Mouse (Mus musculus) gastrocnemius, postnatal 14 days (tissue): ENCODE data around the gene Coro2b. TPM values are rescaled to one million over a fixed set of nuclear protein-coding genes. Genes with fewer than 3 reads are reported as not detected.

Experiments
- DNase-seq: peaks from one replicate; pipeline ENCODE4 v3.0.0; 2021; ENCODE audit warnings: mixed read lengths
- intact Hi-C: fragments of 180-260 bp; cut with DNase I; formaldehyde crosslinking; loops from one replicate; pipeline ENCODE4 v1.15.1; 2025; ENCODE audit warnings: low total_unique reads
- total RNA-seq, 2 experiments: library from RNA; stranded (reverse); gene quantifications; 2 replicates each; pipeline ENCODE4 v1.2.3; 2021

The Coro2b gene
- total RNA-seq, 2 experiments from 2014 or later = 8.2 to 11.4 TPM

DNA sequence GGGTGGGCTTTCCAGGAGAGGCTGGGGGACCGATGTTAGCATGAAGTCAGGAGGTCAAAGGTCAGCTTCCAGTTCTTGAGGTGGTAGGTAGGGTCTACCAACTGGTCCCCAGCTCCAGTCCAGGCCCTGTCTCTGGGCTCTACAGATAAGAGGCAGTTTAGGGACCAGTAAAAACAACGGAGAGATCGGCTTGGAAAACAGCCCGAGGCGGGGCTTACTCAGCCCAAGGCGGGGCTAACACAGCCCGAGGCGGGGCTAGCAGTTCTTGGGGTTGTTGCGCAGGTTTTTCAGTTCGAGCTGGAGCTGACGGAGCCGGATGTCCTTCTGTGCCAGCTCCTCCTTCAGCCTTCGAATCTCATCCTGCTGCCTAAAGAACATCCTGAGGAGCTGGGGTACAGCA is 115.8 kb downstream of the Coro2b start:
- intact Hi-C loops = no loop called here
- DNase-seq = peak; percentile 76

DNA sequence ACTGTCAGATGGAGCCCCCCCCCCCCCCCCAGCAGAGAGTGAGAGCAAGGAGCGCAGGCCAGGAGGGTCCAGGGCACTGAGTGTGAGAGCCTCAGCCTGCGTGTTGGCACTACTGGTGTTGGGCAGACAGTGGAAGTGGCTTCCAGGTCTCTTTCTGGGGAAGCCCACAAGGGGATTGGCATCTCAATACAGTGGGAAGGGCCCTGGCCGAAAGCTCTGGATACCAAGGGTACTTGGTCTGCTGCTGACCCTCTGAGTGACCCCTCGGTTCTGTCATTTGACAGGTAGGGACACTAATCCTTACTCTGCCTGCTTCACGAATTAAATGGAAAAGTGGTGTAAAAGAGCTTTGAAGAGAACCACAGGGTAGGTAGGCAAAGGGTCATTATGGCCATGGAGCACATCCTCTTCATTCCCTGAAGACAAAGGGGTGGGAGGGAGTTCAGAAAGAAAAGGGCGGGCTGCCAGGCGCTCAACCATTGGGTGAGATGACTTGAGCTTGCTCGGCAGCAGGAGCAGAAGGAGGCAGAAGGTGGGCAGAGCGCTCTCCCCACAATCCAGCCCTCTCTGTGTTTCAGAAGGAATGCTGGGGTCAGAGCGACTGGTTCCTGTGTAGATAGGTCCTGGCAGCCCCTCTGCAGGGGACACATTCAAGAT is 116.5 kb downstream of the Coro2b start:
- intact Hi-C loops = no loop called here
- DNase-seq = peak; percentile 47

DNA sequence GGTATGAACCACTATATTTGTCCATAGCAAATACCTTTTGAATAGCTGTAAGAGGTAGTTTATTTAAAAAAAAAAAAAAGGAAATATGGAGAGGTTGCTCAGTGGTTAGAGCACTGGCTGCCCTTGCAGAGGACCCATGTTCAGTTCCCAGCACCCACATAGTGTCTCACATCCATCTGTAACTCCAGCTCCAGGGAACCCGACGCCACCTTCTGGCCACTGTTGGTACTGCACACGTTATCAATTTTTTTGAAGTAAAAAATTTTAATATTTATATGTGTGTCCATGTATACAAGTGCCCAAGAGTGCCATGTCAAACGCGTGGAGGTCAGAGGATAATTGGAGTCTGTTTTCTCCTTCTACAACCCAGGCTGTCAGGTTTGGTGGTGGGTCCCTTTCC is 118.1 kb downstream of the Coro2b start:
- no peak for DNase-seq
- intact Hi-C loops = no loop called here

DNA sequence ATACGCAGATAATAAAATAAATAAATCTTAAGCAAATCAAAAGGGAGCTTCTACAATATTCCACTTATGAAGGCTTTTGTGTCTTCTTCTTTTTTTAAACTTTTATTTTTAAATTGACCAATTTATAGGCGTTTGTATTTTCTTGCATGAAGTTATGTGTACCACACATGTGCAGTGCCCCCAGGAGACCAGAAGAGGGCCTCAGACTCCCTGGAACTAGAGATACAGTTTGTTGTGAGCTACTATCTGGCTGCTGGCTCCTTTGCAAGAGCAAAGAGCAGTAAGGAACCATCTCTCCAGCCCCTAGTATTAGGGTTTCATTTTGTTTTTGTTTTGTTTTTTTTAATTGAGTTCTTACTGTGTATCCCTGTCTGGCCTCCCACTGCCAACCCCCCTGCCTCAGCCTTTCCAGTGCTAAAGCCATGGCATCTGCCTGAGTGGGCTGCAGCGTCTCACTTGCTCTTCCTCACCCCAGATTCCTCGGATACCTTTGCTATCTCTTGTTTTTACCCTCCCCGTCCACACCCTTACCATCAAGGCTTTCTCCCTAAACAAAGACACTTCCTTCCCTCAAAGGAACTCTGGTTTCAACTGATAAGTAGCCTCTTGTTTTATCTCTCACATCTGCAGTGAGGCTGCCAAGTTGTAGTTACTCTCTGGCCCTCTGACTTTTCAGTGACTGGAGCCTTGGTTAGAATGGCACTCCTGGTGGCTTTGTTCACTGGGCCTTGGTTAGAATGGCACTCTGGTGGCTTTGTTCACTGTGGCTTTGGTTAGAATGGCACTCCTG is 129.3 kb downstream of the Coro2b start:
- intact Hi-C loops = no loop called here
- no peak for DNase-seq

DNA sequence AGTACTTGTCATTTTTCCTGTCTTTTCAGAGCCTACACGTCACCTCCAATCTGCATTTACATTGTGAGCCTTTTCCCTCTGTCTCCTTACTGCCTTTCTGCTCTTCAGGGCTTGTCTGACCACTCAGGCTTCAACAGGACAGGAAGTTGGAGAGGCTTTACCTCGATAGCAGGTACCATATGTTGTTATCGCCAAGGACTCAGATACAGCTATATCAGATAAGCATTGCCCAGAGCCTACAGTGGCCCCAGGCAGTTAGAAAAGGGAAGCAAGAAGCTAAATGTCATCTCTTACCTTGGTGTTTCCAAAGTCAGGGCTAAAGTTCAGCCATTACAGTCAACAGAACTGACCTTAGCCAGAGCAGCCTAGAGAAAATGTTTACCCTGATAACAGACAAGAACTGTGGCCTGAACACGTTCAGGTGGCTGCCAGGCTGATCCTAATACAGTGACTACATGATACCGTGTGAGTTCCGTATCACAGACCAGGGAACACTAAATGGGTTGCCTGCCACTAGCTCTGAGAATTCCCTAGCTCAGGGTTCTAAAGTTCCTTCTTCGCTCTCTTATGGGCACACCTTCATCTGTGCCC is 130.3 kb downstream of the Coro2b start:
- intact Hi-C loops = no loop called here
- no peak for DNase-seq

DNA sequence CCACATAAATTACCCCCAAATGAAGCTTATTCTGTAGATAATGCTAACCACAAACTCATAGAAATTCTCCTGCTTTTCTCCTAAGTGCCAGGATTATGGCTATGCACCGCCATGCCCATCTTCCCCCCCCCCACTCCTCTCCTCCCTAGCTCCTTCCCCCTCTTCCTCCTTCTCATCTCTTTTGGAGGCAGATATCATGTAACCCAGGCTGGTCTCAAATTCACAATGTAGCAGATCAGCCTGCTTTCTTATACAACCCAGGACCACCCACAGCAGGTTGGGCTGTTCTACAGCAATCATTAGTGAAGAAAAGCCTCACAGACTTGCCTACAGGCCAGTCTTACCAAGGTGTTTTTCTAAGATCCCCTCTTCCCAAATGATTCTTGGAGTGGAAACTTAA is 135.3 kb downstream of the Coro2b start:
- intact Hi-C loops = no loop called here
- no peak for DNase-seq

DNA sequence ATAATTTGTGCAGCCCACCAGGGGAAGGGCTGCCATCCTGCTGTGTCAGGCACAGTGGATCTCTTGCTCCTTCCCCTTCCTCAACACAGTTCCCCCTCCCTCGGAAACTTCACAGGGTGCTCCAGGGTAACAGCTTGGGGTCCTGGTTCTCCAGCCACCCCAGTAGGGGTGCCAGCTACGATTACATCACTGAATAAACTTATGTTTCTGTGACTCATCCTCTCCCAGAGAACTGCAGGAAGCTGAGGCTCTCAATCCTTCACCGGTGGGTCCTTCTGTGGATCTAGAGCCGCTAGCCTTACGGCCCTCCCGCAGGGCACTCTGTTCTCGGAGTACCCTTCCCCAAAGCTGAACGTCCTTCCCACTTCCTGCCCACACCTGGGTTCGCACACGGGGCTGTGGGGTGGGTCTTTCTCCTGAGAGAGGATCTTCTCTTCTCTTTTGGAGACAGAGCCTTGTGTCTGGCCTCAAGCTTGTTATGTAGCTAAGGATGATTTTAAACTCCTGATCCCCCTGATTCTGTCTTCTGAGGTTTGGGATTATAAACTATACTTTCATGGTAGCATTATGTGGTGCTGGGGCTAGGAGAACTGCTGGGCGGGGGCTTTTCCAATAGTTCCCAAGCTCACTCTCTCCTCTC is 136.2 kb downstream of the Coro2b start:
- intact Hi-C loops = no loop called here
- no peak for DNase-seq

DNA sequence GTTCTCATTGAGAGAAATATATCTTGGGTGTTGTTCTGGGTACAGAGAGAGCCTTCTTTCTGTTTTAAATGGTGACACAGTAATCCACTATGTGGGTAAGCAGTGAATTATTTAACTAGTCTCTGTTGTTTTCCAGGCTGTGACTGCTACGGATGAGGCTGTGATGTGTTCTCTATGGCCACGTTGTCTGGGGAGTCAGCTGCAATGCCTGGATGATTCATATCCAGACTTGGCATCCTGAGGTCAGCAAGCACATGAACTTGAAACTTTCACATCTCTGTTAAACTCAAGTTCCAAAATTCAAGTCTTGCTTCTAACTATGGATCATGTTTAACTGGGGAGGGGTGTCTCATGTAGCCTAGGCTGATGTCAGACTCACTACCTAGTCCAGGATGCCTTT is 142.7 kb downstream of the Coro2b start:
- intact Hi-C loops = no loop called here
- DNase-seq = no peak

DNA sequence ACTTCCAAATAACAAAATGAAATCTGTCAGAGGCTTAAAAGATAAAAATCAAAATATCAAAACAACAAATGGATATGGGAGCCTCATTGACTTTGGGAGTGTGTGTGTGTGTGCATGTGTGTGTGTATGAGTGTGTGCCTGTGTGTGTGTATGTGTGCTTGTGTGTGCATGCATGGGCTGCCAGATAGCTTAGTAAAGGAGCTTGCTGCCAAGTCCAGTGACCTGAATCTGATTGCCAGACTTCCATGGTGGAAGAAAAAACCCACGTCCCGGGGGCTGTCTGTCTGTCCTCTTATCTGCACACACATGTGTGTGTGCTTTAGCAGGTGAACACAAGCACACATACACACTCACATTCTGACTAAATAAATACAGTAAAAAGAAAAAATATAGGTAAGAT is 143.3 kb downstream of the Coro2b start:
- intact Hi-C loops = no loop called here

DNA sequence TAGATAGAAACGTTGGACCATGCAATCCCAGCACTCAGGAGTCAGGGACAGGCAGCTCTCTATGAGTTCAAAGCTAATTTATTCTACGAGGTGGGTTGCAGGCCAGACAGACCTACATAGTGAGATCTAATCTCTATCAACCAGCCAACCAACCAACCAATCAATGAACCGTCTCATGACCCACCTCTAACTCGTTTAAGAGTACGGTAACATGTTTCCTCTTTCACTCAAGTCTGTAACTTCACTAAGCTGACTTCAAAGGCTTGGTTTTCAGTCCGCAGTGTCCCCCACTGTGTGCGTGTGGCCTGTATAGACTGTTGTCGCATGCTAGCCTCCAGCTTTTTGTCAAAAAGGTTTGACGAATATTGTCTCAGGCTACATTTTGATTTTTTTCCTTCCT is 147.1 kb downstream of the Coro2b start:
- intact Hi-C loops = loop anchor here (5.0 kb wide), 1 partner anchor 73 kb away; no protein-coding TSS in a partner anchor
- no peak for DNase-seq

More for the DNA sequence above, 143.3 kb downstream of the Coro2b start:
- DNase-seq = no peak

DNA sequence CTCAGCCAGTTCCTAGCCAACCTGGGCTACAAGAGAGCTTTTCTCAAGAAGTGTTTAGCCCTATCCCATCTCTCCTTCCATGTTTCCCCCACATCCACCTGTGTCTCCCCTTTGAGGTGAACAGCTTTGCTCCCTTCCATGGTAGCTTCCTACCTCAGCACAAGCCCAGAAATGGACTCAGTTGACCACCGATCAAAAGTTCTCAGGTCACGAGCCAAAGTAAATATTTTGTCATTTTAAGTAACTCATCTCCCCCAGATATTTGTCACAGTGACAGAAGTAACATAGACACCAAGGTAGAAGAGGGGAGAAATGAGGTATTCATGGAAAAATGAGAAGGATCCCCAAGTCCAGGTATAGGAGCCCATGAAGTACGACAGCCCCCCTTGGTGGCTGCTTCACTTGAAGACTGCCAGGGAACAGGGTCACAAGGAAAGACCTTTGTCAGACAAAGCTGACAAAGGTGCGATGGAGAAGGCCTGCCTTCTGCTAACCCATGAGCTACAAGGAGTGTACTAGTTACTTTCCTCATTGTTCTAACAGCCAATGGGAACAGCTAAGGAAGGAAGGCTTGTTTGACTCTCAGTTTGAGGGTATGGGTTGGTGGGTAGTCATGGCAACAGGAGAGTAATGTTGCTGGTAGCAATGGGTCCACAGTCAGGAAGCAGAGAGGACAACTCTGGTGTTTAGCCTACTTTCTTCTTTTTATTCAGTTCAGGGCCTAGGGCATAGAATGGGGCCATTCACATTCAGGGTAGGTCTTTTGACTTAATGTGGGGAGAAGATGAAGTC is 150.9 kb downstream of the Coro2b start:
- DNase-seq = no peak
- intact Hi-C loops = loop anchor here (5.0 kb wide), 1 partner anchor 76 kb away; no protein-coding TSS in a partner anchor

DNA sequence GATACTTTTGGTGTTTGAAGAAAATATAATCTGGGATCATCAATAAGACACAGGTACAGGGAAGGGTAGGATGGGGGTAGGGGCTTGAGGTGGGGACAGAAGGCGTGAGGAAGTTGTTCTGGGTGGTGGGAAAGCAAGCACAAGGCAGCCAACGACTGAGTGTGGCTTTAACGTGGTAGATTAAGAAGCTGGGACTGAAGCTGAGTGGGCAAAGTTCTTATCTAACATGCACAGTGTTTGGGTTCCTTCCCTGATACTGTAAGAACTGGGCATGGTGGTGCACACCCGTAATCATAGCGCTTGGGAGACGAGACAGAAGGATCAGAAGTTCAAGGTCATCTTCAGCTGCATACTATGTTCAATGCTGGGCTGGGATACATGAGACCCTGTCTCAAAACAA is 151.8 kb downstream of the Coro2b start:
- no peak for DNase-seq
- intact Hi-C loops = loop anchor here (5.0 kb wide), 1 partner anchor 77 kb away; no protein-coding TSS in a partner anchor

DNA sequence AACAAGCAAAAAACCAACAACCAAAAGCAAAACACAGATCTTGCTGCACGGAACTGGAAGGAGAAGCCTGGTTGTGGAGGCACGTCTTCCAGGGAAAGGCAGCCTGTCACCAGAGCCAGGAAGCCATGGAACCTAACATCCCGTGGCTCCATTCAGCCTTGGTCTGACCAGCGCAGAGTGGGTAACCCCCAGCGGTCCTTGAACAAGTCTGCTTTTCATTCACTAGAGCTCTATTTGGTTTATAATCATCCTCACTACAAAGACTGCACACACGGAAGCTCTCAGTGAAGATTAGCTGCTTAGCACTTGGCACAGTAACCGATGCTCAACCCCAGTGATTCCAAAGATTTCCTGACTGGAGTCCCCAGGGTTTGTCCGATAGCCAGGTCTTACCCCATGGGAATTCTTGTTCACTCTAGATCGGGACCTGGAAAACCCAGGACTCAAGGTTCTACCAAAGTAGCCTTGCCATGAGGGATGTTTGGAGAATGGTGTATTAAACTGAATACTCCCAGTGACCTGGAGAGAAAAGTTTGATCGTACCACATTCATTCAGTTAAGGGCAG is 154.2 kb downstream of the Coro2b start:
- DNase-seq = no peak
- intact Hi-C loops = no loop called here

DNA sequence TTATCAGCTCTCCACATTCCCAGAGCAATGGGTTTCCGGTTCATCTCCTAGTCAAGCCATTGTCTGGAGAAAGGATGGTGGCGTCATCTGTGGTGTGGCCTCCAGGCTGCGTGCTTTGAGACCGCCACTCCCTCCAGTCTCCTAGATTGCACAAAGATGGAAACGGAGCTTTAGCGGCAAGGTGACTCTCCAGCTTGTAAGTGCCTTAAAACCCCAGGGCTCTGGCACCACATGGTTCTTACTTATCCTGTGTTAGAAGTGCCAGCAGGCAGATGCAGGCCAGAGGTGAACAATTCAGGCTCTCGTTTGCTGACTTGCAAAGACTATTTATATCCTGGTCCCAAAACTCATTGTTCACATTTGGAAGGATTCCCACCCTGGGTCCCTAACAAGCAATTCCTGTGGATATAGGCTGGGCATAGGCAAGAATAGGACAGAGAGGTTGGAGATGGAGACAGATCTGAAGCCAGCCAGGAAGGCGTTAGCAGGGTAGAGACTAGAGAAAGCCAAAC is 155.4 kb downstream of the Coro2b start:
- intact Hi-C loops = no loop called here

DNA sequence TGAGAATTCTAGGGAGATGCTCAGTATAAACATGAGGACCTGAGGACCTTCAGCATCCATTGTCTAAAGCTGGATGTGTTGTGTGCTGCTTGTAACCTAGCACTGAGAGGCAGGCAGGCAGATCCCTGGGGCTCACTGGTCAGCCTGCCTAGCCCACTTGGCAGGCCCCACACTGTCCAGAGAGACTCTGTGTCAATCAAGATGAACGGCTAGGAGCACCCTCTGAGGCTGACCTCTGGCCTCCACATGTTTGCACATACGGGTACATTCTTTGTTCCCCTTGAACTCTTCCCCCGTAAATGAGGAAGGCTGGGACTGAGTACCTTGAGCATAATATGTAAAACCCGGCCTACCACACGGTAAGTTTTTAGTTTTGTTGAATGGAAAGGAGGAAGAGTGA is 156.5 kb downstream of the Coro2b start:
- intact Hi-C loops = no loop called here
- DNase-seq = no peak

More for the DNA sequence above, 155.4 kb downstream of the Coro2b start:
- no peak for DNase-seq

DNA sequence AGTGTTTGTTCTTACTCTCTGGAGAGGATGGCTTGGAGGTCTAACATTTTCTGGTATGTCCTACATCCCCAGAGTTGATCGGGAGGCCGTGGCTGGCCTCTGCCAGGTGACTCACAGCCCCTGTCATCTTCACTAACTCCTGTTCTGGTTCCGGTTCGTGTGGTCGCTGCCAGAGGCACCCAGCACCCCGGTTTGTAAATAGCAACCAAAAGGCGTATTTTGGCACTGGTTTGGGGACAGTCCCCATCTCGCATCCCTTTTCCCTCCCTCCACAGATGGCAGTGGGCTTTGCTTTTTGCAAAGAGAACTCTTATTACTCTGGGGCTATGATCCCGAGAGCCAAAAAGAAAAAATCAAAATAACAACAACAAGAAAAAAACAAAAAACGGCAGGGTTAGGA is 158.9 kb downstream of the Coro2b start:
- intact Hi-C loops = no loop called here
- DNase-seq = no peak

DNA sequence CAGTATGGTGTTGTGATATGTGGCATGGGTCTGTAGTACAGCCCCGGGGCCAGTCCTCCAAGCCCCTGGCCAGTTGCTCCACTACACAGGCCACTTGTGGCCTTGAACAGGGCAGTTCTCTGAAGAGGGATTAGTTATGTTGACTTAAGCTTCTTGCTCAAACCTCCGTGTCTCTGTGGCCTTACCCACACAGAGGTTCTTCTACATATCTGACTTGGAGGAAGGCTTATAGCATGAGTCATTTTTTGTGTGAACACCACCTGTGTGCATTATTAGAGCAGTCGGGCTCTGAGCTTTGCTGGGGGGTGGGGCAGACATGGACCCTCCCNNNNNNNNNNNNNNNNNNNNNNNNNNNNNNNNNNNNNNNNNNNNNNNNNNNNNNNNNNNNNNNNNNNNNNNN is 162.6 kb downstream of the Coro2b start:
- DNase-seq = no peak
- intact Hi-C loops = loop anchor here (5.0 kb wide), 1 partner anchor 77 kb away; no protein-coding TSS in a partner anchor

DNA sequence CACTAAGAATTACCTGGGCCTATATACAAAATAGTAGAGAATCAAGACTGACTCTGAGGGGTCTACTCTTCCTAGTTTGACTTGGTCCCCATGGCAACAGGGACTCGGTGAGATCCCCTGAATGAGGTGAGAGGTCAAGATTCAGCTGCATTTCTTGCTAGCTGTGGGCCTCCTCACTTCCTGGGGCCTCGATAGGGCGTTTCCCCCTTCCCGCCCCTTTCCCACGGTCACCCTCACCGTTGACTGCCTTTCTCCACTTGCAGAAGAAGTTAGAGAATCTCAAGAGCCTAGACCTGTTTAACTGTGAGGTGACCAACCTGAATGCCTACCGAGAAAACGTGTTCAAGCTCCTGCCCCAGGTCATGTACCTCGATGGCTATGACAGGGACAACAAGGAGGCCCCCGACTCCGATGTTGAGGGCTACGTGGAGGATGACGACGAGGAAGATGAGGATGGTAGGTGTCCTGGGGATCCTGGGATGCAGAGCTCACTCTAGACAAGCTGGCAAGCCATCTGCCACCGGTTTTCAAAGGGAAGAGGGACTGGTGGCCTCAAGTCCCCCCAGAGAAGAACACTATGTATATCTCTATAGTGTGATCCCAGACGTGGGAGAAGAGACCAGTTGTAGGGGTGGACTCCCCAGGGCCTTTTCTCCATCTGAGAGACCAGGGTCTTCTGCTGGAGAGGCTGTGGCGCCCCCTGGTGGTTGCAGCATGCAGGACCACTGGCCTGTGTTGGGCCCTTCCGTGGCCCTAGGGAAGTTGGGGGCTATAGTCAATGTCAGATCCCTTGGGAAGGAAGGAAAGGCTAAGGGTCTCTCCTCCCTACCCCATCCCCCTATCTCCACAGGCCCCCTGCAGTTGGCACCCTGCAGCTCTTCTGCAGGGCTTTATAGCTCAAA is 163.4 kb downstream of the Coro2b start:
- peak; percentile 79 for DNase-seq
- intact Hi-C loops = loop anchor here (5.0 kb wide), 1 partner anchor 76 kb away; no protein-coding TSS in a partner anchor
